Mouse (Mus musculus): Measurements from ENCODE around the gene Pi16. TPM values are rescaled to one million over a fixed set of nuclear protein-coding genes. Genes with fewer than 3 reads are reported as not detected.

Gene Pi16
- polyA plus RNA-seq, 1 experiment from 2014 or later = 1.2 TPM

DNA sequence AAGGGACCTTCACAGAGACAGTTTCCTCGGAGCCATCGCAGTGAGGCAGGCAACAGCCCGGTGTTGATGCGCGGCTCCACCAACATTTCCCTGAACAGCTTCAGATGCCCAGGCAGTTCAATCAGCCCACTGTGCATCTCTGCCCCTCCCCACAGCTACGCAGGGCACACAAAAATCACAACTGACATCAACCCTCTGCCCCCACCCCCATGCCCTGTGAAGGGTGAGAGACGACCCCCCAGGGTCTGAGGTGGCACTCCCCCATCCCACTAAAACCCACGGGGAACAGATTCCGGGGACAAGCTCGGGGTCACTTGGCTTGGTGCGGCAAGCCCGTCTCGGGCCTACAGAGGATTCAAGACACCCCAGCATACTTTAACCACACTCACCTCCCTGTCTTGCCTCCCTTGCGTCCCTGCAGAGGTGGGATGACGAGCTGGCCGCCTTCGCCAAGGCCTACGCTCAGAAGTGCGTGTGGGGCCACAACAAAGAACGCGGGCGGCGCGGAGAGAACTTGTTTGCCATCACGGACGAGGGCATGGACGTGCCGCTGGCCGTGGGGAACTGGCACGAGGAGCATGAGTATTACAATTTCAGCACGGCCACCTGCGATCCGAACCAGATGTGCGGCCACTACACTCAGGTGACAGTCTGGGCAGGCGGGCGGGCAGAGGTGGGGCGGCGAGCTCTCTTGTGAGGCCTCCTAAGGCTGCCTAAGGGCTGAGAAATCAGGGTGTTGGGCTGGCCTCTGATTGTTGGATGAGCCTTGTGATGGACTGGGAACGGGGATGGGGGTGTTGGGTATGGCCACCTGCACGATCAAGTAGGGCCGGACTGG, 4.5 kb downstream of the Pi16 start:
- DNase-seq (ENCODE audit: low spot score) (no peak), ATAC-seq (no peak)
- WGBS = 19% methylated on average over 41 of the region's 41 CpGs
- H3K36me3 ChIP-seq (ENCODE audit: control insufficient read depth, insufficient read depth, low read length) = no peaks in the 10 kb centered on the region
- H3K4me3 ChIP-seq (ENCODE audit: low read depth, low read length) = no peak overlapping the region
- H3K4me1 ChIP-seq (ENCODE audit: control insufficient read depth, insufficient read depth, low read length) = peaks cover 13% of the 10 kb centered on the region
- no peak overlapping the region for H3K9ac ChIP-seq (ENCODE audit: low read length)
- no peak overlapping the region for H3K4me2 ChIP-seq (ENCODE audit: low read length)
- no peaks in the 10 kb centered on the region for H3K9me3 ChIP-seq (replicated peaks; ENCODE audit: control insufficient read depth, low read length)
- H3K27me3 ChIP-seq (replicated peaks; ENCODE audit: control insufficient read depth, insufficient read depth, low read length) = peaks cover 13% of the 10 kb centered on the region
- no peak overlapping the region for H3K27ac ChIP-seq (ENCODE audit: low read depth, low read length)

DNA sequence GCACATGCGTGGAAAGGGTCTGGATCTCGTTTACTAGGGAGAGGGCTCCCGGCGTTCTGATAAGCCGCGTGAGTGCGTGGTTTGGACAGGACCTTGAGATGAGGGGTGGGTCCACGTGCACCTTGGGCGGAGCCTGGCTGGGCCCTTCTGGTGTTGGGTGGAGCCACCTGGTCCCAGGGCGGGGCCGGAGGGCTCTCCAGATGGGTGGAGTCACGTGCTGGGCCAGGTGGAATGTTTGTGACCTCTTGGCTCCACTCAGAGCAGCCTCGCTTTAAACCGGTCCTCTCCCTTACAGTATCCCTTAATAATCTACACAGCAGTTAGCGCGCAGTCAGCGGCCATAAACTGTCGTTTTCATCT, 5.1 kb downstream of the Pi16 start:
- DNase-seq (ENCODE audit: low spot score) = no peak
- Histone ChIP-seq H3K4me2 (ENCODE audit: low read length) (no peak overlapping the region), H3K9me3 (replicated peaks; ENCODE audit: control insufficient read depth, low read length) (no peaks in the 10 kb centered on the region), H3K27me3 (replicated peaks; ENCODE audit: control insufficient read depth, insufficient read depth, low read length) (peaks cover 13% of the 10 kb centered on the region), H3K4me3 (ENCODE audit: low read depth, low read length) (no peak overlapping the region), H3K36me3 (ENCODE audit: control insufficient read depth, insufficient read depth, low read length) (no peaks in the 10 kb centered on the region), H3K27ac (ENCODE audit: low read depth, low read length) (no peak overlapping the region), H3K9ac (ENCODE audit: low read length) (no peak overlapping the region), H3K4me1 (ENCODE audit: control insufficient read depth, insufficient read depth, low read length) (peaks cover 18% of the 10 kb centered on the region)
- 15% methylated on average over 18 of the region's 18 CpGs for WGBS
- no peak for ATAC-seq

DNA sequence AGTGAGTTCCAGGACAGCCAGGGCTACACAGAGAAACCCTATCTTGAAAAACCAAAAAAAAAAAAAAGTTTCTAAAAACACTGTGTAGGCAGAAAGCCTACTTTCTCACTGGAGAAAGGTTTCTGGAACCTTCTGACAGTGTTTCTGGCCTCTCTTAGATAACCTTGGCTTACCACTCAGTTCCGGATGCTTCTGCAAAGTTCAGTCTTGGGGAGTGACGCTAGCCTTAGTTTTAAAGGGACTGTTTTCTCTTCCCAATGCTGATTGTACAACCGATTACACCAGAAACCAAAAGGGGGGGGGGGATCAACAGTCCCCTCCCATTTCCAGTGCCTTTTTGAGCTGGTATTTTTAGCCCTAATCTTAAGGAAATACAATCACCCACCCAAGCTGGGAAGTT, 6.1 kb downstream of the Pi16 start:
- Histone ChIP-seq H3K9me3 (replicated peaks; ENCODE audit: control insufficient read depth, low read length) (no peaks in the 10 kb centered on the region), H3K27me3 (replicated peaks; ENCODE audit: control insufficient read depth, insufficient read depth, low read length) (peaks cover 13% of the 10 kb centered on the region), H3K36me3 (ENCODE audit: control insufficient read depth, insufficient read depth, low read length) (no peaks in the 10 kb centered on the region), H3K4me3 (ENCODE audit: low read depth, low read length) (no peak overlapping the region), H3K9ac (ENCODE audit: low read length) (no peak overlapping the region), H3K27ac (ENCODE audit: low read depth, low read length) (no peak overlapping the region), H3K4me2 (ENCODE audit: low read length) (no peak overlapping the region), H3K4me1 (ENCODE audit: control insufficient read depth, insufficient read depth, low read length) (peaks cover 19% of the 10 kb centered on the region)
- ATAC-seq = no peak
- WGBS = 91% methylated on average over 3 of the region's 3 CpGs
- no peak for DNase-seq (ENCODE audit: low spot score)

DNA sequence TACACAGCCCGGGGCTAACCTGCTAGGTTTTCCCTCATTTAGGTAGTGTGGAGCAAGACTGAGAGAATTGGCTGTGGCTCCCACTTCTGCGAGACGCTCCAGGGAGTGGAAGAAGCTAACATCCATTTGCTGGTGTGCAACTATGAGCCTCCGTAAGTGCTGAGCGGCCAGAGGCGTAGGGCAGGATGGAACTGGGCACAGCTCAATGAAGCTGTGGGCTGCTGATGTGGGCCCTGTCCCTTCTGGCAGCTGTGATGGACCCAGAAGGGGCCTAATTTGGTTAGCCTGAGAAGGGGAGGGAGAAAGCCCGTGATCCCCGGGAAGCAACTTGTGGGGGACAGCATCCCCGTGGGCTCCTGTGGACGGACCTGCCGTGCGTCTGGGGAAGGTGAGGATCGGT, 8.4 kb downstream of the Pi16 start:
- 38% methylated on average over 13 of the region's 13 CpGs for WGBS
- Histone ChIP-seq H3K9ac (ENCODE audit: low read length) (no peak overlapping the region; the same call in 1 of the 2 replicates), H3K4me2 (ENCODE audit: low read length) (peak overlapping the region; percentile 49; the same call in 1 of the 2 replicates), H3K36me3 (ENCODE audit: control insufficient read depth, insufficient read depth, low read length) (peaks cover 9% of the 10 kb centered on the region; the same call in 1 of the 2 replicates), H3K4me1 (ENCODE audit: control insufficient read depth, insufficient read depth, low read length) (peaks cover 19% of the 10 kb centered on the region), H3K4me3 (ENCODE audit: low read depth, low read length) (no peak overlapping the region), H3K9me3 (replicated peaks; ENCODE audit: control insufficient read depth, low read length) (no peaks in the 10 kb centered on the region), H3K27ac (ENCODE audit: low read depth, low read length) (no peak overlapping the region), H3K27me3 (replicated peaks; ENCODE audit: control insufficient read depth, insufficient read depth, low read length) (peaks cover 13% of the 10 kb centered on the region)
- DNase-seq (ENCODE audit: low spot score) (no peak), ATAC-seq (no peak)

DNA sequence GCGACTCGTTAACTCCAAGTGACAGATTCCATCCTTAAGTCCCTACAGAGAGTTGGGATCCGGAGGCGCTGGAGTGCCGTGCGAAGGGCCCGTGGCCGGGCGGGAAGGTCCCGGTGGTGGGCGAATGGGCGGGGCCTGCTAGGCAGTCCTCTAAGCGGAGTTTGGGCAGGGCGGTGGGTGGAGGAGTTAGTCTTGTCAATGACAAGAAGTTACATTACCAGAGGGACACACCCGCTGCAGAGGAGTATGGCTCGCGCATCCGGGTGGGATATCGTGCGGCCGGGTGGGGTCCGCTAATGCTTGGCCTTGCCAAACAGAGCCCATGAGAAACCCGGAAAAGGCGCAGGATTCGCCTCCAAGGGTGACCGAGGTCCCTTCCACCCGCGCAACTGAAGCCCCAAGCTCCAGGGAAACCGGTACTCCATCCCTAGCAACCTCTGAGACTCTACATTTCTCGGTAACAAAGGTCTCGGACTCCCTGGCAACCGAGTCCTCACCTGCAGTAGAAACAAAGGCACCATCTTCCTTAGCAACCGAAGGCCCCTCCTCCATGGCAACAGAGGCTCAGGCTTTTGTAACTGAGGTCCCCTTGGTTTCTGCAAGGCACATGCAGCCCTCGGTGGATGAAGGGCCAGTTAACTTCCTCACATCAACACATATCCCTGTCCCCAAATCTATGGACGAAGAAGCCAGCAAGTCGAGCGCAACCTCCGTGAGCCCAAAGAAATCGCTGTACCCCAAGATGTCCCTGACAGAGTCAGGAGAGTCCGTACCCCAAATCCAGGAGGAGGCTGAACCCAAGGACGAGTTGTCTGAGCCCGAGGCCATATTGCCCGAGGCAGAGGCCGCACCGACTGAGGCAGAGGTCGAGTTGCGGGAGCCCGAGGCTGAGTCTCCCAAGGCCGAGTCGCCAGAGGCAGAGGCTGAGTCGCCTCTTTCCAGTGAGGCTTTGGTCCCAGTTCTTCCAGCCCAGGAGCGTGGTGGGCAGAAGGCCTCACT, 9.3 kb downstream of the Pi16 start:
- Histone ChIP-seq H3K4me3 (ENCODE audit: low read depth, low read length) (peak overlapping the region; percentile 19), H3K4me1 (ENCODE audit: control insufficient read depth, insufficient read depth, low read length) (peaks cover 25% of the 10 kb centered on the region), H3K9me3 (replicated peaks; ENCODE audit: control insufficient read depth, low read length) (no peaks in the 10 kb centered on the region), H3K9ac (ENCODE audit: low read length) (peak overlapping the region; percentile 50), H3K27ac (ENCODE audit: low read depth, low read length) (peak overlapping the region; percentile 39), H3K27me3 (replicated peaks; ENCODE audit: control insufficient read depth, insufficient read depth, low read length) (peaks cover 9% of the 10 kb centered on the region), H3K36me3 (ENCODE audit: control insufficient read depth, insufficient read depth, low read length) (peaks cover 17% of the 10 kb centered on the region), H3K4me2 (ENCODE audit: low read length) (peak overlapping the region; percentile 49)
- ATAC-seq (peak; percentile 60), DNase-seq (ENCODE audit: low spot score) (peak; percentile 75)
- WGBS = 8% methylated on average over 52 of the region's 52 CpGs

DNA sequence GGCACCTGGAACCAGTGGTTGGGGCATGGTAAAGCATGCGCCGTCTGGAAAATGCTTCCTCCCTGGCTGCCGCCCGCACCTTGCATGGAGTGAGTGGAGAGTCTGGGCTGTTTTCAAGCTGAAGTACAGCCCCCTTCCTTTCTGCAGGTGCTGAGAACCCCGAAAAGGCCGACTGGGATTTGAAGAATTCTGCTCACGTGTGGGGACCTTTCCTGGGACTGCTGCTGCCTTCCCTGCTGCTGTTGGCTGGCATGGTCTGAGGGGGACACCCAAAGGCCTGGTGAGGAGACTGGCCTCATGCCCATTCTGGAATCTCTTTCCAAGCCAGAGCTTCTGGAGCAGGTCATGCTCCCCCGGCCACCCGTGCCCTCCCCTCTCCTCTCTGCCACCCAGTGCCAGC, 10.2 kb downstream of the Pi16 start:
- Histone ChIP-seq H3K9ac (ENCODE audit: low read length) (no peak overlapping the region), H3K36me3 (ENCODE audit: control insufficient read depth, insufficient read depth, low read length) (peaks cover 26% of the 10 kb centered on the region), H3K27ac (ENCODE audit: low read depth, low read length) (0 out of 2 replicates have a peak overlapping the region, but pooled peaks have one; percentile 39), H3K4me3 (ENCODE audit: low read depth, low read length) (no peak overlapping the region), H3K9me3 (replicated peaks; ENCODE audit: control insufficient read depth, low read length) (no peaks in the 10 kb centered on the region), H3K4me1 (ENCODE audit: control insufficient read depth, insufficient read depth, low read length) (peaks cover 25% of the 10 kb centered on the region), H3K27me3 (replicated peaks; ENCODE audit: control insufficient read depth, insufficient read depth, low read length) (peaks cover under 1% of the 10 kb centered on the region; the same call in 1 of the 2 replicates), H3K4me2 (ENCODE audit: low read length) (no peak overlapping the region)
- WGBS = 75% methylated on average over 9 of the region's 9 CpGs
- DNase-seq (ENCODE audit: low spot score) (no peak), ATAC-seq (no peak)

DNA sequence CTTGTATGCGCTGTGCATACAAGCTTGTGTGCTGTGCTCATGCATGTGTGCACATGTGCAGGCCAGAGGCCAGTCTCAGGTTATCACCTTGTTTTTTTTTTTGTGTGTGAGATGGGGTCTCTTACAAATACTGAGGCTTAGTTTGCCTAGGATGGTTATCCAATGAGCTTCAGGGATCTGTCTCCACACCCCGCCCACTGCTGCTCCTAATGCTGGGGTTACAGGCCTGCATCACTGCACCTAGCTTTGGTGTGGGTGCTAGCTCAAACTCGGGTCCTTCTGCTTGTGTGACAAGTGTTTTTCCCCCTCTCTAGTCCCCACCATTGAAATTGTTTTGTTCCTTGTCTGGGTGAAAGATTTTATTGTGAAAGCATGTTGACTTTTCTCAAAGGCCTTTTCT, 12.7 kb downstream of the Pi16 start:
- Histone ChIP-seq H3K27me3 (replicated peaks; ENCODE audit: control insufficient read depth, insufficient read depth, low read length) (no peaks in the 10 kb centered on the region), H3K27ac (ENCODE audit: low read depth, low read length) (peak overlapping the region; percentile 30), H3K9me3 (replicated peaks; ENCODE audit: control insufficient read depth, low read length) (no peaks in the 10 kb centered on the region), H3K9ac (ENCODE audit: low read length) (no peak overlapping the region), H3K4me1 (ENCODE audit: control insufficient read depth, insufficient read depth, low read length) (peaks cover 25% of the 10 kb centered on the region), H3K36me3 (ENCODE audit: control insufficient read depth, insufficient read depth, low read length) (peaks cover 47% of the 10 kb centered on the region), H3K4me2 (ENCODE audit: low read length) (no peak overlapping the region), H3K4me3 (ENCODE audit: low read depth, low read length) (no peak overlapping the region)
- ATAC-seq (no peak), DNase-seq (ENCODE audit: low spot score) (no peak)
- WGBS = 81% methylated on average over 3 of the region's 3 CpGs

DNA sequence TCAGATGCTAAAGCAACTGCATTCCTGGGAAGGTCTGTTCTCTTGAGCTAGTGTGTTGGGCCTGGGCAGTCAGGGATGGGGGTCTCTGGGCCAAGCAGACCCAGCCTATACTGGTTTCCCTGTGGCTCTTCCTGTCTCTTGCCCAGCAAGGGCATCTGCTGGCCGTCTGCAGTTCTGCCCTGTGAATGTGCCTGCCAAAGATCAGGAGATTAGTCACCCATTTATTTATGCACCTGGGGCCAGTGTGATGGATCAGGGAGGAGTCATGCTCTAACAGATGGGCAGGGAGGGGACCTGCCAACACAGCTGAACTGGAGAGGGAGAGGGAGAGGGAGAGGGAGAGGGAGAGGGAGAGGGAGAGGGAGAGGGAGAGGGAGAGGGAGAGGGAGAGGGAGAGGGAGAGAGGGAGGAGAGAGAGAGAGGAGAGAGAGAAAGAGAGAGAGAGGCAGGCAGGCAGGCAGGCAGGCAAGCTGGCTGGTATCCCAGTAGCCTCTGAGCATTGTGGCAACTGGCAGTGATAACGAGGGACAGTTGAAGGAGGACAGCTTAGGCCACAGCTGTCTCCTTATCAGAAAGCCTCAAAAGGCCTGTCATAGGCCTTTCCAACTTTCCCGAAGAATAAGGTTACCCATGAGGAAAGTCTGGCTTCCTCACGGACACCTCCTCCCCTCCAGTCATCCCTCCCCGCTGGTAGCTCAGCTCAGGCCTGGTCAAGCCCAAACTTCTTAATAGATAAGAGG, 13.4 kb downstream of the Pi16 start:
- DNase-seq (ENCODE audit: low spot score) (peak; percentile 66), ATAC-seq (peak; percentile 27)
- WGBS = 20% methylated on average over 5 of the region's 5 CpGs
- no peak overlapping the region for H3K4me3 ChIP-seq (ENCODE audit: low read depth, low read length)
- no peaks in the 10 kb centered on the region for H3K9me3 ChIP-seq (replicated peaks; ENCODE audit: control insufficient read depth, low read length)
- peaks cover 23% of the 10 kb centered on the region for H3K4me1 ChIP-seq (ENCODE audit: control insufficient read depth, insufficient read depth, low read length)
- peaks cover 53% of the 10 kb centered on the region for H3K36me3 ChIP-seq (ENCODE audit: control insufficient read depth, insufficient read depth, low read length)
- H3K9ac ChIP-seq (ENCODE audit: low read length) = no peak overlapping the region
- H3K4me2 ChIP-seq (ENCODE audit: low read length) = no peak overlapping the region
- H3K27me3 ChIP-seq (replicated peaks; ENCODE audit: control insufficient read depth, insufficient read depth, low read length) = no peaks in the 10 kb centered on the region
- peak overlapping the region; percentile 60 for H3K27ac ChIP-seq (ENCODE audit: low read depth, low read length)
